Mouse (Mus musculus) intestine, embryonic 14.5 days (tissue): ENCODE data around the gene Kif13a. TPM values are rescaled to one million over a fixed set of nuclear protein-coding genes. Genes with fewer than 3 reads are reported as not detected.

Source experiments
- ATAC-seq: fragments of 200-750 bp; cut with Nextera tagmentation; replicated peaks from 2 replicates; pipeline ENCODE4 v1.8.0; 2017; ENCODE audit warnings: low read depth, moderate number of reproducible peaks, moderate TSS enrichment, moderate library complexity; ENCODE audit not compliant: low FRiP score, low TSS enrichment
- DNase-seq: peaks from one replicate; pipeline ENCODE4 v3.0.0-alpha.2; 2018; ENCODE audit warnings: low spot score
- H3K27ac ChIP-seq: fragments of 300-500 bp; sonication (generic); 2 replicates; pipeline ENCODE4 v1.5.1; 2014; ENCODE audit warnings: low read depth, mild to moderate bottlenecking, control low read depth
- H3K27me3 ChIP-seq: fragments of 300-500 bp; sonication (generic); replicated peaks from 2 replicates; pipeline ENCODE4 v1.6.1; 2014; ENCODE audit warnings: low read length, control low read depth; ENCODE audit not compliant: control insufficient read depth, insufficient read depth
- H3K36me3 ChIP-seq: fragments of 300-500 bp; sonication (generic); 2 replicates; pipeline ENCODE4 v1.6.1; 2014; ENCODE audit warnings: low read length, control low read depth; ENCODE audit not compliant: control insufficient read depth, insufficient read depth
- H3K4me1 ChIP-seq: fragments of 300-500 bp; sonication (generic); replicated peaks from 2 replicates; pipeline ENCODE4 v1.6.1; 2014; ENCODE audit warnings: low read length, control low read depth, mixed read lengths; ENCODE audit not compliant: control insufficient read depth, insufficient read depth
- H3K4me2 ChIP-seq: fragments of 300-500 bp; sonication (generic); 2 replicates; pipeline ENCODE4 v1.6.1; 2014; ENCODE audit warnings: low read length
- H3K4me3 ChIP-seq: fragments of 300-500 bp; sonication (generic); 2 replicates; pipeline ENCODE4 v1.5.1; 2014; ENCODE audit warnings: low read depth, low read length, control low read depth, mixed read lengths
- H3K9ac ChIP-seq: fragments of 300-500 bp; sonication (generic); 2 replicates; pipeline ENCODE4 v1.6.1; 2014; ENCODE audit warnings: mild to moderate bottlenecking, low read length
- H3K9me3 ChIP-seq: fragments of 300-500 bp; sonication (generic); 2 replicates; pipeline ENCODE4 v1.6.1; 2016; ENCODE audit warnings: low read length, control low read depth; ENCODE audit not compliant: control insufficient read depth
- WGBS: fragments of 180-500 bp; shearing (Covaris S2); extraction: QIAGEN DNeasy Blood & Tissue Kit; methylation state at CpG from one replicate; pipeline ENCODE4 v1.1.7; 2014; 5-methylcytosine and 5-hydroxymethylcytosine counted together
- polyA plus RNA-seq: library from polyadenylated mRNA; unstranded; fragments of >200 nt; fragmentation: Nextera tagmentation; extraction: Ambion mirVana; gene quantifications from 2 replicates; pipeline ENCODE4 v1.2.1, GENCODE M21; 2014

The Kif13a gene
- polyA plus RNA-seq, result 14.5 and 20.3 TPM in 2 replicates

- DNase-seq (peak; percentile 92), ATAC-seq (peak; percentile 84)
- H3K9ac ChIP-seq, result peak within 1 kb of the TSS; percentile 94
- H3K4me2 ChIP-seq, result peak within 1 kb of the TSS; percentile 87
- no peaks in the 10 kb centered on the region for H3K36me3 ChIP-seq
- no peaks in the 10 kb centered on the region for H3K9me3 ChIP-seq
- no peaks in the 10 kb centered on the region for H3K27me3 ChIP-seq
- H3K4me1 ChIP-seq, result peaks cover 16% of the 10 kb centered on the region
- peak within 1 kb of the TSS; percentile 99 for H3K27ac ChIP-seq
- under 1% methylated on average over 55 of the region's 96 CpGs for WGBS
- peak within 1 kb of the TSS; percentile 80 for H3K4me3 ChIP-seq
These were observed at the start of gene Kif13a for GRCm38 (mm10) chr13:46929719-46930658. Gene Kif13a, minus strand, starts transcription at chr13:46929867.

DNA sequence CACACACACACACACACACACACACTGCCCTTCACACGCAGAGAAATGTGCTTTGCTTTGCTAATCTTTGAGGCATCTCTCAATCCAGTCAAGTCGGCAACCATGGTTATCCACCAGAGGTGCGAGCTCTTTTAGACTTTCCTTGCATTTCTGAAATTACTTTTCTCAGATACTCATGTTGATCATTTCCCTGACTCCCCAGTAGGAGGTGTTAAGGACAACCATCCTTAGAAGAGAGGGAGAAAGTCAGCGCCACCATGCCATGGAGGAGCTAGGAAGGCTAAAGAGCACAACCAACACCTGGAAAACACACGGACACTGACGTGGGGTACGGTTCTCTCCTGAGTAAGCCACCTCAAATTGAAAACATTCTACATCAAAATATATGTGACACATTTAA lies 46.9 kb upstream of the Kif13a start:
- ATAC-seq, result no peak
- no peak for DNase-seq
- Histone ChIP-seq H3K27me3 (no peaks in the 10 kb centered on the region), H3K4me2 (no peak overlapping the region), H3K36me3 (no peaks in the 10 kb centered on the region), H3K4me1 (peaks cover 4% of the 10 kb centered on the region; the same call in 1 of the 2 replicates), H3K4me3 (no peak overlapping the region), H3K9me3 (no peaks in the 10 kb centered on the region), H3K27ac (no peak overlapping the region), H3K9ac (no peak overlapping the region)
- 93% methylated on average over 7 of the region's 7 CpGs for WGBS

DNA sequence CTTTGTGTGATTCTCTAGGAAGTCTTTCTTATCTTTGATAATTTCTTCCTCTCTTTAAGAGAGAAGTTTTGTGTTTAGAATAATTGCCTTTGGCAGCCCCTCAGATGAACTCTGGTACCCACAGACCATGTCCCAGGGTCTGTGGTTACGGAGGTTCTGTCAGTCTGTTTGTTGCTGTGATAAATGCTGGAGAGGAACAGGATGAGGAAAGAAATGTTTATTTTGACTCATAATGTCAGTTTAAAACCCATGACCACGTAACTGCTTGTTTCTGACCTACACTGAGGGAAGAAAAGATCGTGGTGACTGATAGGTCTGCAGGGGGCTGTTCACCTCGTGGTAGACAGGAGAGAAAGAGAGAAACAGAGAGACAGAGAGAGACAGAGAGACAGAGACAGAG lies 46.3 kb upstream of the Kif13a start:
- Histone ChIP-seq H3K27ac (no peak overlapping the region), H3K4me2 (no peak overlapping the region), H3K4me3 (no peak overlapping the region), H3K4me1 (peaks cover 4% of the 10 kb centered on the region; the same call in 1 of the 2 replicates), H3K27me3 (no peaks in the 10 kb centered on the region), H3K9me3 (no peaks in the 10 kb centered on the region), H3K36me3 (no peaks in the 10 kb centered on the region), H3K9ac (no peak overlapping the region)
- WGBS, result 33% methylated on average over 4 of the region's 4 CpGs
- no peak for DNase-seq
- ATAC-seq, result no peak

- no peak overlapping the region; the same call in 1 of the 2 replicates for H3K27ac ChIP-seq
- WGBS, result 62% methylated on average over 14 of the region's 14 CpGs
- no peaks in the 10 kb centered on the region for H3K27me3 ChIP-seq
- DNase-seq (no peak), ATAC-seq (peak; percentile 40)
- peak overlapping the region; percentile 23; the same call in 1 of the 2 replicates for H3K4me2 ChIP-seq
- no peak overlapping the region for H3K9ac ChIP-seq
- H3K4me3 ChIP-seq, result no peak overlapping the region
- H3K36me3 ChIP-seq, result no peaks in the 10 kb centered on the region
- no peaks in the 10 kb centered on the region for H3K9me3 ChIP-seq
- peaks cover 2% of the 10 kb centered on the region; the same call in 1 of the 2 replicates for H3K4me1 ChIP-seq
These were observed 45.4 kb upstream of the Kif13a start for GRCm38 (mm10) chr13:46975031-46975551.

DNA sequence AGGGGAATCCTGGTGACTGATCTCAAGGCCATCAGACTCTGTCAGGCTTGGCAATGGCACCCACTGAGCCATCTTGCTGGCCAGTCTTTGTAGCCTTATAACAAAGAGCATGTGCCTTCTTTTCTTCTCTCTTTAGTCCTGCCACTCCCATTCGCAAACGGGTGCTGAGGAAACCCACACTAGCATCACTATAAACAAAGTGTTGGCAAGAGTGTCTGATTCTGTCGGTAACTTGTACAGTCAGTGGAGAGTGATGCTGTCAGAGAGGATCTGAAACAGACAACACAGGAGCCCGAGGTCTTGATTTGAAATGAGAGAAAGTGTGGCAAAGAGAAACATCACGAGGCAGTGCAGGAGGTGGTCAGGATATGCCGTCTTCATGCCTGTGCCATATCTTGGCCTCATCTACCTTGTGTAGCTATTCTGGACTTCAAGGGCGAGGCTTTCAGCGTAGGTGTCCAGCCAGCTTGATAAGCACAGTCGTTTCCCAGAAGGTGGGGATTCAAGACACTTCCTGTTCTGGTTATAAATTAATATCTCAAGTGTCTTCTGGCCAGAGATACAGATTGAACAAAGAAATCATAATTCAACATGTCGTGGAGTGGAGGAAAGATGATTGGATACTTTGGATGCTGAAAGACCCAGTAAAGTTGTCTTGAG lies 40.7 kb upstream of the Kif13a start:
- Histone ChIP-seq H3K27ac (no peak overlapping the region), H3K9ac (no peak overlapping the region), H3K4me1 (no peaks in the 10 kb centered on the region), H3K4me2 (no peak overlapping the region), H3K9me3 (no peaks in the 10 kb centered on the region), H3K36me3 (no peaks in the 10 kb centered on the region), H3K27me3 (no peaks in the 10 kb centered on the region), H3K4me3 (no peak overlapping the region)
- DNase-seq (no peak), ATAC-seq (no peak)
- WGBS, result 66% methylated on average over 10 of the region's 10 CpGs

- Histone ChIP-seq H3K4me2 (no peak overlapping the region), H3K27me3 (no peaks in the 10 kb centered on the region), H3K9ac (no peak overlapping the region), H3K9me3 (no peaks in the 10 kb centered on the region), H3K36me3 (no peaks in the 10 kb centered on the region), H3K4me3 (no peak overlapping the region), H3K27ac (no peak overlapping the region), H3K4me1 (no peaks in the 10 kb centered on the region)
- DNase-seq (no peak), ATAC-seq (no peak)
- WGBS, result 92% methylated on average over 2 of the region's 2 CpGs
These were observed 39.0 kb upstream of the Kif13a start for GRCm38 (mm10) chr13:46968626-46969025.

- Histone ChIP-seq H3K9ac (no peak overlapping the region), H3K4me3 (no peak overlapping the region), H3K36me3 (no peaks in the 10 kb centered on the region), H3K4me2 (no peak overlapping the region), H3K27ac (no peak overlapping the region), H3K9me3 (no peaks in the 10 kb centered on the region), H3K27me3 (no peaks in the 10 kb centered on the region), H3K4me1 (no peaks in the 10 kb centered on the region)
- ATAC-seq (no peak), DNase-seq (no peak)
- 77% methylated on average over 4 of the region's 4 CpGs for WGBS
These were observed 37.6 kb upstream of the Kif13a start for GRCm38 (mm10) chr13:46967308-46967707.

- no peaks in the 10 kb centered on the region for H3K4me1 ChIP-seq
- no peak overlapping the region for H3K27ac ChIP-seq
- no peak for DNase-seq
- H3K27me3 ChIP-seq, result no peaks in the 10 kb centered on the region
- H3K9me3 ChIP-seq, result no peaks in the 10 kb centered on the region
- no peak overlapping the region for H3K9ac ChIP-seq
- no peak overlapping the region for H3K4me3 ChIP-seq
- WGBS, result 61% methylated on average over 7 of the region's 7 CpGs
- ATAC-seq, result no peak
- no peak overlapping the region for H3K4me2 ChIP-seq
- H3K36me3 ChIP-seq, result no peaks in the 10 kb centered on the region
These were observed 31.3 kb upstream of the Kif13a start for GRCm38 (mm10) chr13:46960878-46961474.
